Mouse (Mus musculus) heart, postnatal 10 days (tissue): Measurements from ENCODE around the gene Ctnnd2. TPM values are rescaled to one million over a fixed set of nuclear protein-coding genes. Genes with fewer than 3 reads are reported as not detected.

Source experiments
- DNase-seq, 2 experiments: peaks; one replicate each; pipeline ENCODE4 v3.0.0; 2021
- intact Hi-C: fragments of 180-260 bp; cut with DNase I; formaldehyde crosslinking; loops from one replicate; pipeline ENCODE4 v1.15.1; 2025
- total RNA-seq, 2 experiments: library from RNA; stranded (reverse); gene quantifications; 2 replicates each; pipeline ENCODE4 v1.2.3; 2021

Gene Ctnnd2
- total RNA-seq, 2 experiments from 2014 or later: 0.14 to 0.27 TPM

GRCm38 (mm10) chr15:30471280-30471966, 299.0 kb downstream of the Ctnnd2 start:
- DNase-seq: no peak
- intact Hi-C loops: no loop called here

- intact Hi-C loops: no loop called here
Observed at GRCm38 (mm10) chr15:30480676-30481075, 308.3 kb downstream of the Ctnnd2 start.

GRCm38 (mm10) chr15:30506476-30506875, 334.1 kb downstream of the Ctnnd2 start:
- intact Hi-C loops: no loop called here
- DNase-seq: no peak

More at GRCm38 (mm10) chr15:30480676-30481075, 308.3 kb downstream of the Ctnnd2 start:
- DNase-seq: peak; percentile 40 to 42

DNA sequence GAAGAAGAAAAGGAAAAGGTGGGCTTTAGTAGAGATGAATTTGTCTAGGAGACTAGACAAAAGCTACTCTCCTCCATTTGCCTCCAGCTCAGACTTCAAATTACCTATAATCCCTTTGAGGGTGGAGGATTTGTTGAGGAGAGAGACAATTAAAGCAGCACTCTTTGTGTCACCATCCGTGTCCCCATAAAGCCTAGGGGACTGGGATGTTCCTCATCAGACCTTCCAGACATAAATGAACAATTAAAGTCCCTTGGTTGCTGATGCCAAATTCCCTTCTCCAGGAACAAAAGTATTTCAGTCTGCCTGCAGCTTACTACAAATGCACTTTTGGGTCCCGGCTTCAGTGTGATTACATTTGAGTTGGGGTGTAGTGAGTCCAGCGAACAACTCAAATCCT, 340.1 kb downstream of the Ctnnd2 start:
- intact Hi-C loops: no loop called here

DNA sequence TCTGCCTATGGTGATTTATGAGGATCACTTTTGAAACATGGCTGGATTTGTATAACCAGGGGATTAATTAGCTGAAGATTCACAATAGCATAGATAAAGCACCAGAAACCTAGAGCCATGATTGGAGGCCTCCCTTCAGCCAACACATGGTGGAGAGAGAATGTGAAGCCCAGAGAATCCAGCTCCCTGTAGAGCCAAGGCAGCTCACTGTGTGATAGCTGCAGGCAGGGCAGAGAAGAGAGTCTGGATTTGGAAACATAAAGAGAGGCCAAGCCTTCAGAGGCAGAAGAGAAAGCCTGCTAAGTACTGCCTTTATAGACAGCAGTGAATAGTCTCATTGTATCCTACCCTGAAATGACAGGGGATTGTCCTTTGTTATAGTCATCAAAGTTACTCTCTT, 340.7 kb downstream of the Ctnnd2 start:
- intact Hi-C loops: no loop called here
- DNase-seq: no peak

More for the DNA sequence above, 340.1 kb downstream of the Ctnnd2 start:
- no peak for DNase-seq

DNA sequence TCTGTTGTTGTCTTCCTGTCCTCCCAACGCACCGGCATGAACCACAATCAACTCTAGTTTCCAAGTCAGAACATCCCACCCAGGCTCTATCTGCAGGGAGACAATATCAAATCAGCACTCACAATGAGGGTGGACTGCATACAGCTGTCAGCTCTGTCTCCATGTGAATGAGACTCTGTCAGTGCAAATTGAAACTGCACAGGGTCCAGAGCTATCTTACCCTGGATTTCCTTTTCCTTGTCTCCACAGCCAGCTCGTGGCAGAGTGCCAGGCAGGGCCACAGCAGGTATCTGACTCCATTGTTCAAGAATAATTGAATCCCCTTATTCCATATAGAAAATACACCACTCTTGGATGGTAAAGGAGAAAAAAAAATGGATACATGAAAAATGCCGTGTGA, 343.0 kb downstream of the Ctnnd2 start:
- intact Hi-C loops: no loop called here
- no peak for DNase-seq

DNA sequence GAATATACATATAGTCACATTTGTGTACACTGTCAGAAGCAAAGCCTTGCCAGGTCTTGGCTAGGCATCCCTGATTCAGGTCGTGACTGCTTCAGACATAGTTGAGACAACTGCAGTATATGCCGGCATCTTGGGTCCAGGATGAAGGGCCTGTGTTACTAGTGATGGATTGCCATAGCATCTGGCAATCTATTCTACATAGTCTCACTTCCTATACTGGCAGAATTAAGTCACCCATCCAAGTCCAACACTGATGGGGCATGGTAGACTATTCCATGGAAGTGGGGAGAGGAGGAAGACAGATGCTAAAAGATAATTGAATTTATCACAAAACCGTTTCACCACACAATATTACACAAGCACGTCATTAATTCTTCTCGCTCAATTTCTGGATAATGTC, 369.1 kb downstream of the Ctnnd2 start:
- intact Hi-C loops: no loop called here
- no peak for DNase-seq

DNA sequence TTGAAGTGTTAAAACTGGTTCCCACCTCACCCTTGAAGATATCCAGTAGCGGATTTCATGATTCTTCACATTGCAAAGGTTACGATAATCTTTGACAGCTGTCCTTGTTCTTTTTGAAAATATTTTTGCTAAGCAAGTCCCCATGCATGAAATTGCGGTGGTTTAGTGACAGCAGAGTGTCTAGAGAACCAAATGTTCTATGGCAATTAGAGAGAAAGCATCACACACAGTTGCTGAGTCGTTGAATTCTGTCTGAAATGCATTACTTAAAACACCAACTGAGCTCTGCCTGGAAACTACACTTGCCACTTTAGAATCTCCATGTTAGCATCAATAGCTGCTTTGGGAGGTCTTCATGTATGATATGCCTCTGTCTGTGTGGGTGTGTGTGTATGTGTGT, 375.9 kb downstream of the Ctnnd2 start:
- intact Hi-C loops: no loop called here
- no peak for DNase-seq

- no peak for DNase-seq
- intact Hi-C loops: no loop called here
Observed at GRCm38 (mm10) chr15:30550956-30551355, 378.6 kb downstream of the Ctnnd2 start.

- intact Hi-C loops: no loop called here
- no peak for DNase-seq
Observed at GRCm38 (mm10) chr15:30553910-30554406, 381.6 kb downstream of the Ctnnd2 start.

GRCm38 (mm10) chr15:30555787-30556186, 383.4 kb downstream of the Ctnnd2 start:
- intact Hi-C loops: no loop called here
- no peak for DNase-seq

- DNase-seq: no peak
- intact Hi-C loops: no loop called here
Observed at GRCm38 (mm10) chr15:30562375-30562774, 390.0 kb downstream of the Ctnnd2 start.

GRCm38 (mm10) chr15:30564594-30564993, 392.2 kb downstream of the Ctnnd2 start:
- intact Hi-C loops: no loop called here

GRCm38 (mm10) chr15:30570254-30570800, 397.9 kb downstream of the Ctnnd2 start:
- intact Hi-C loops: no loop called here
- DNase-seq: no peak

More at GRCm38 (mm10) chr15:30564594-30564993, 392.2 kb downstream of the Ctnnd2 start:
- DNase-seq: no peak

GRCm38 (mm10) chr15:30587446-30587845, 415.1 kb downstream of the Ctnnd2 start:
- DNase-seq: no peak
- intact Hi-C loops: no loop called here

DNA sequence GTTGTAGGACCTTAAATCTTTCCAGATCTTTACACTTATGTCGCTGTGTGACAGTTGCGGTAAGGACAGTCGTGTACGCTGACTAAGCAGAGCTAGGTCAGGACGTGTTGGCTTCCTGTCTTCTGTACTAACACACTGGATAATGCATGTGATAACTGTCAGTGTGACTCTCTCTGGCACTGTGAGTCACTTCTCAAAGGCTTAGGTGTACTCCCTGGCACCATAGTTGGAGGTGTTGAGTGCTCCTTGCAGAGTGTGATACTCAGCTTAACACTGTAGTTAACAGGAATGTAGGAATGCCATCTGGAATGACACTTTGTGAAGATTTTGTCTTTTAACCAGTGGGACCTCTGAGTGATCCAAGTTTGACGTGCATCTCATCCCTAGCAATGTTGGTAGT, 418.5 kb downstream of the Ctnnd2 start:
- intact Hi-C loops: no loop called here
- no peak for DNase-seq

GRCm38 (mm10) chr15:30595507-30595906, 423.1 kb downstream of the Ctnnd2 start:
- intact Hi-C loops: no loop called here
- DNase-seq: no peak

- intact Hi-C loops: no loop called here
- DNase-seq: peak in 1 of 2 experiments; percentile 4
Observed at GRCm38 (mm10) chr15:30610613-30611012, 438.2 kb downstream of the Ctnnd2 start.

GRCm38 (mm10) chr15:30615451-30615850, 443.1 kb downstream of the Ctnnd2 start:
- no peak for DNase-seq
- intact Hi-C loops: no loop called here

DNA sequence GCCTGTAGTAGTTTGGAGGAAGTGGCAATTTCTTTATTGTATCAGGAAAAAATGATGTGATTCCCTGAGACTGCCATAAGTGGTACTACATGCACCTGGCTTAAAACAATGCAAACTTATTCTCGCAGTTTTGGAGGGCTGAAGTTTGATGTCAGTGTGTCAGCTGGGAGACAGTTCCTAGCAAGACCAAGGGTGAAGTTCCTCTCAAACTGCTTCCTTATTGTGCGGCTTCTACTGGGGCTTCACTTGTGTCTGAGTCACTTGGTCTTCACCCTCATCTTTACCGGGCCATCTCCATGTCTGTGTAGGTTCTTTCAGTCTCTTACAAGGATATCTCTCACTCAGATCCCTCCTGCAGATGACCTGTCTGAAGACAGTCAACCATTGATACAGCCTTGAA, 444.5 kb downstream of the Ctnnd2 start:
- DNase-seq: no peak
- intact Hi-C loops: no loop called here

DNA sequence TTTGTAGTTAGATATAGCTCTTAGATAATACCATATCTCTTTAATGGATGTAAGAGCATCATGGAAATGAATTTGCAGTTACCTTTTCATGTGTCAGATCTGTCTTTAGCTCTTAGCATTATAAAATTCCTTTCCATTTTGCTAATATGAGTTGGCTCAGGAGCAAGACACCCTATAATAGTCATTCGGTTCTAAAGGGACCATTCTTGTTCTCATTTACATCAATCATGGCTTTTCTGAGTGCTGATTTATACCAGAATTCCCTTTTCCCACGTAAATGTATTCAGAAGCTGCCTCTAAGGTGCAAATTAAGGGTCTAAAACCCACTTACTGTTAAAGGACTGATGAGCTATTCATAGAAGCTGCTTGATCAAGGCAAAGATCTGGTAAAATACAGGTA, 445.5 kb downstream of the Ctnnd2 start:
- intact Hi-C loops: no loop called here
- DNase-seq: no peak

DNA sequence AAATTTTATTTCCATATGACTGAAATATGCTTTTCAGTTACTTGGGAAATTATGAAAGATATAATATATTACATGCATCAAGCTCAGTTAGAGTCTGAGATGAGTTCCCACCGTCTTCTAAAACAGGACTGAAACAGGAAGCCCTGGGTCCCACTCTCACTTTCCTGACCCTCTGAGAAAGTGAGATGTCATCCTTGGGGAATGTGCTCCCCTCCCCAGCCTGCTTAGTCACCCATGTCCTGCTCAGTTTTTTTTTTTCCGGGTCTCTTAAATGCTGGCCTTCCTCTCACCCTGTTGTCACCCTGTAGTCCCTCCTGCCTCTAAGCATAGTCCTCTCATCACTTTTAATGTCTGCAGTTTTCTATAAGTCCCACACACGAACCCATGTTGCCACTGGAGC, 456.1 kb downstream of the Ctnnd2 start:
- DNase-seq: no peak
- intact Hi-C loops: no loop called here
